Mouse (Mus musculus): ENCODE measurements around the gene Tent2. TPM values are rescaled to one million over a fixed set of nuclear protein-coding genes. Genes with fewer than 3 reads are reported as not detected.

The Tent2 gene
- polyA plus RNA-seq, 1 experiment from 2014 or later = 48.5 TPM

Other genes starting within 250 kb of the Tent2 start
- gene Cmya5, start 47.7 kb downstream of the Tent2 start, polyA plus RNA-seq (2014; fragmentation: Nextera tagmentation; extraction: Ambion mirVana) = 0.17 and 0.27 TPM in 2 replicates
- 14.5 and 16.8 TPM in 2 replicates for gene Homer1, start 107.2 kb upstream of the Tent2 start, polyA plus RNA-seq (2014; fragmentation: Nextera tagmentation; extraction: Ambion mirVana)

Measured in forebrain, embryonic 14.5 days (tissue).